Mouse (Mus musculus) E14TG2a.4 (cell line): Measurements from ENCODE around the gene Ms4a2.

Experiments used
- CTCF ChIP-seq: conservative IDR thresholded peaks from 2 replicates; pipeline ENCODE4 v1.5.1; 2014; ENCODE audit warnings: low read length
- POU5F1 ChIP-seq: IDR thresholded peaks from 2 replicates; pipeline ENCODE4 v1.6.1; 2014; ENCODE audit warnings: low read length, borderline replicate concordance

DNA sequence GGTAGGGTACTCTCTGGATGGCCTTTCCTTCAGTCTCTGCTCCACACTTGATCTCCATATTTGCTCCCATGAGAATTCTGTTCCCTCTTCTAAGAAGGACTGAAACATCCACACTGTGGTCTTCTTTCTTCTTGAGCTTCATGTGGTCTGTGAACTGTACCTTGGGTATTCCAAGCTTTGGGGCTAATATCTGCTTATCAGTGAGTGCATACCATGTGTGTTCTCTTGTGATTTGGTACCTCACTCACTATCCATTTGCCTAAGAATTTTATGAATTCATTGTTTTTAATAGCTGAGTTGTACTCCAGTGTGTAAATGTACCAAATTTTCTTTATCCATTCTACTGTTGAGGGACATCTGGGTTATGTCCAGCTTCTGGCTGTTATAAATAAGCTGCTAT lies 38.0 kb upstream of the Ms4a2 start:
- TF ChIP-seq CTCF, result no peak
- no peak for TF ChIP-seq POU5F1
